Mouse (Mus musculus) cerebellum, adult 2 months (tissue): ENCODE data around the gene Ccdc102a.

Source experiments
- CTCF ChIP-seq: fragments of 200-500 bp; IDR thresholded peaks from 2 replicates; pipeline ENCODE4 v1.5.1; 2011; ENCODE audit warnings: low read depth, mild to moderate bottlenecking, control low read depth, low read length, moderate library complexity, borderline replicate concordance; ENCODE audit not compliant: insufficient read depth
- POLR2A ChIP-seq: fragments of 200-500 bp; IDR thresholded peaks from 2 replicates; pipeline ENCODE4 v1.6.1; 2011; ENCODE audit warnings: low read length, control low read depth, borderline replicate concordance; ENCODE audit not compliant: insufficient read depth

DNA sequence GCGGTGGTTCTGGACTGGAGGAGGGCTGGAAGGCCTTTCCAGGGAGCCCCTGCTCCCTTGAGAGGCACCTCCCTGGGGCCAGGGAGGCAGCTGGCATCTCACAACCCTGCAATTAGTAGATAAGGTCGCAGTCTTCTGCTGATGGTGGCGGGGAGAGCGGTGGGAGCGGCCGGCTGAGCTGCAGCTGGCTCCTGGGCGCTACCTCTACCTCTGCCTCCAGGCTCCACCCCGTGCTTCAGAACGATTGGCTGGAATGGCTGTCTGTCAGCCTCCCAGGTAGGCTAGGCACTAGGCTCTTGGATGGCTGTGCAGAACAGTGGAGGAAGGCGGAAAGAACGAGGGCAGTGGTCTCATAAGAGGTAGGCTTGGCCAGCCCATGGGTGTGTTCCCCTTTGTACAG lies 18.6 kb downstream of the Ccdc102a start:
- TF ChIP-seq CTCF: no peak
- no peak for TF ChIP-seq POLR2A
